Mouse (Mus musculus): ENCODE results near the gene Cited2. TPM values are rescaled to one million over a fixed set of nuclear protein-coding genes. Genes with fewer than 3 reads are reported as not detected.
A peak's percentile ranks its signal among the peaks of the same experiment; 100 is the strongest.

The Cited2 gene
- total RNA-seq, 2 experiments from 2014 or later = 53.2 to 62.9 TPM

- peak; percentile 96 to 99 for DNase-seq
- intact Hi-C loops (cut with DNase I) = loop anchor here (2.0 to 10.0 kb wide), 9 partner anchors 160 to 1377 kb away; partner anchors contain the start of gene Heca
Measured at GRCm38 (mm10) chr10:17722158-17722557, 860 bp upstream of the Cited2 start.

GRCm38 (mm10) chr10:17723421-17723841, 413 bp downstream of the Cited2 start:
- DNase-seq = no peak
- intact Hi-C loops (cut with DNase I) = loop anchor here (2.0 to 10.0 kb wide), 9 partner anchors 161 to 1379 kb away; partner anchors contain the start of gene Heca

- DNase-seq = peak; percentile 68 to 78
- intact Hi-C loops (cut with DNase I) = loop anchor here (2.0 to 10.0 kb wide), 9 partner anchors 162 to 1379 kb away; partner anchors contain the start of gene Heca
Measured at GRCm38 (mm10) chr10:17723871-17724741, 1.1 kb downstream of the Cited2 start.

- DNase-seq = peak in 1 of 2 experiments; percentile 14
- intact Hi-C loops (cut with DNase I) = loop anchor here (5.0 to 10.0 kb wide), 6 partner anchors 297 to 1380 kb away; partner anchors contain the start of gene Abracl
Measured at GRCm38 (mm10) chr10:17725037-17725584, 2.1 kb downstream of the Cited2 start.

GRCm38 (mm10) chr10:17725644-17726372, 2.8 kb downstream of the Cited2 start:
- intact Hi-C loops (cut with DNase I) = loop anchor here (5.0 to 10.0 kb wide), 6 partner anchors 296 to 1381 kb away; partner anchors contain the start of gene Abracl
- DNase-seq = no peak

- intact Hi-C loops (cut with DNase I) = loop anchor here (5.0 to 10.0 kb wide), 6 partner anchors 296 to 1382 kb away; partner anchors contain the start of gene Abracl
- DNase-seq = peak in 1 of 2 experiments; percentile 31
Measured at GRCm38 (mm10) chr10:17726373-17726720, 3.3 kb downstream of the Cited2 start.

- DNase-seq = peak; percentile 22 to 62
- intact Hi-C loops (cut with DNase I) = loop anchor here (5.0 to 10.0 kb wide), 6 partner anchors 295 to 1383 kb away; partner anchors contain the start of gene Abracl
Measured at GRCm38 (mm10) chr10:17727161-17727925, 4.3 kb downstream of the Cited2 start.

GRCm38 (mm10) chr10:17727926-17728279, 4.9 kb downstream of the Cited2 start:
- intact Hi-C loops (cut with DNase I) = loop anchor here (2.0 to 10.0 kb wide), 7 partner anchors 294 to 1383 kb away; partner anchors contain the start of gene Abracl

GRCm38 (mm10) chr10:17728711-17729110, 5.7 kb downstream of the Cited2 start:
- no peak for DNase-seq
- intact Hi-C loops (cut with DNase I) = loop anchor here (2.0 to 10.0 kb wide), 7 partner anchors 294 to 1384 kb away; partner anchors contain the start of gene Abracl

More at GRCm38 (mm10) chr10:17727926-17728279, 4.9 kb downstream of the Cited2 start:
- no peak for DNase-seq

- no peak for DNase-seq
- intact Hi-C loops (cut with DNase I) = loop anchor here (2.0 to 10.0 kb wide), 7 partner anchors 293 to 1385 kb away; partner anchors contain the start of gene Abracl
Measured at GRCm38 (mm10) chr10:17729476-17729875, 6.5 kb downstream of the Cited2 start.

- DNase-seq = peak; percentile 79 to 85
- intact Hi-C loops (cut with DNase I) = loop anchor here (1.0 to 2.0 kb wide), 3 partner anchors 61 to 464 kb away; no protein-coding TSS in a partner anchor
Measured at GRCm38 (mm10) chr10:17733057-17733456, 10.0 kb downstream of the Cited2 start.

- intact Hi-C loops (cut with DNase I) = no loop called here
- no peak for DNase-seq
Measured at GRCm38 (mm10) chr10:17742581-17742980, 19.6 kb downstream of the Cited2 start.

- intact Hi-C loops (cut with DNase I) = no loop called here
- no peak for DNase-seq
Measured at GRCm38 (mm10) chr10:17752478-17752877, 29.5 kb downstream of the Cited2 start.

GRCm38 (mm10) chr10:17759772-17760171, 36.8 kb downstream of the Cited2 start:
- intact Hi-C loops (cut with DNase I) = no loop called here
- no peak for DNase-seq

GRCm38 (mm10) chr10:17760750-17761613, 38.0 kb downstream of the Cited2 start:
- intact Hi-C loops (cut with DNase I) = no loop called here
- no peak for DNase-seq

- intact Hi-C loops (cut with DNase I) = no loop called here
- no peak for DNase-seq
Measured at GRCm38 (mm10) chr10:17761652-17762051, 38.6 kb downstream of the Cited2 start.

- DNase-seq = no peak
- intact Hi-C loops (cut with DNase I) = no loop called here
Measured at GRCm38 (mm10) chr10:17762946-17763345, 39.9 kb downstream of the Cited2 start.

GRCm38 (mm10) chr10:17769856-17770255, 46.8 kb downstream of the Cited2 start:
- no peak for DNase-seq
- intact Hi-C loops (cut with DNase I) = no loop called here
